Mouse (Mus musculus): Measurements from ENCODE around the gene Sde2. TPM values are rescaled to one million over a fixed set of nuclear protein-coding genes. Genes with fewer than 3 reads are reported as not detected.

The Sde2 gene
- 41.6 and 47.0 TPM in 2 replicates for polyA plus RNA-seq (2016; fragmentation: Nextera tagmentation; extraction: Ambion mirVana)

DNA sequence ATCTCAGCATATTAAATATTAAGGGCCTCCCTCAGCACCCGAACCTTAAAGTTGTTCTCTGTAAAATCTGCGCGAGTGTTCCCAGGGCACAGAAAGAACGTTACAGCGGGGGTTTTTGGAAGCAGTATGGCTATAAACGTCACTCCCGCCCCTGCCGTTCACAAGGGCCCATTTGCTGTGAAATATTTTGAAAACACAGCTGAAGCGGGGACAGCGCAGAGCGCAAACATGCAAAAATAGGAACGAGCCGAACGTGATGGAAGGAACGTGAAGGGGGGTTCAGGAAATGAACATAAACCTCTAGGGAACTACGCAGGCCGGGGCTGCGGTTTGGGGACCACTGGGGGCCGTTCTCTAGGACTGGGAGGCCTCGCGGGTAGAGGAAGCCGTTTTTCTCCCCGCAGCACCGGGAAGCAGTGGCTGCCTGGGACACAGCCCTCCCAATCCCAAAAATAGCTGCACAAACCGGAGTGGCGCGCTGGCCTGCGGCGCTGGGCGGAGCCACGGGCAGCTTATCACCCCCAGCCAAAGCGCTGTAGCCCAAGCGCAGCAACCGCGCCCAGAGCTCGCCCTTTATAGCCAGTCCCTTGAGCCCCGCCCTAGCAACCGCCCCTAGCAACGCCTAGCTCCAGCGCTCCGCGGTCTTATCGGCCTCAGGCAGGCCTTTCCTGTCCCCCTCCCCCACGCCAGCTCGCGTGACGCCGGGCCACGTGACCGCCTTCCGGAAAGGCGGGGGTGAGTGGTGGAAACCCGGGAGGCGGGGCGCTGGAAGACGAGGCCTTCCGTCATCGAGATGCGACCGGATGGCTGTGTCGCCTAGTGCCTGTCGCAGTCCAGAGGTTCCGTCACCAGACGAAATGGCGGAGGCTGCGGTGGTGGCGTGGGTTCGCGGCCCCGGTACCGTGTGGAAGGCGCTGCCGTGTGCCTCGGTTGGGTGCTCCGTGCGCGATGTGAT lies at the start of gene Sde2:
TSS of gene Sde2 (plus strand) at position 812 of the 955 bp plus-strand sequence.
- H3K9me3 ChIP-seq: no peaks in the 10 kb centered on the region
- peak; percentile 98 for ATAC-seq (ENCODE audit: insufficient number of reproducible peaks, insufficient read depth, low FRiP score, low TSS enrichment)

DNA sequence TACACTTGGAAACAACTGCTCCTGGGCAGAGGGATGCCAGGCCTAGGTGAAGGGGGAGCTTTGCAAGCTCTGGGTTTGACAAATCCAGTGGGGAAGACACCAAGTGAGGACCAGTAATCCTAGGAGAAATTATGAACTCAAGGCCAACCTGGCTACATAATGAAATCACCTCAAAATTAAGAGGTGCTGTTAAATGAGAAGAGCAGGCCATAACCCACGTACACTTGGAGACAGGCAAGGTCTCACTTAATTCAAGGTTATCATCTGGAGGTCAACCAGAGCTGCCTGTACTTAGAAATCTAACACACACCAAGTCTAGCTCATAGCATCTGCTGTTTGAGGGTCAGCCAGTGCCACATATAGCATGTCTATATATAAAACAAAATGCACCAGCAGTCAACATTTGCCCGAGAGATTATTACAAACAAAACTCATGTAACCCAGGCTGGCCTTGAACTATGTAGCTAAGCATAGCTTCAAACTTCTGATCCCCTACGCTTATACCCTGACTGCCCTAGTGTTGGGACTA lies 49.4 kb upstream of the Sde2 start:
- Histone ChIP-seq H3K4me3 (no peak overlapping the region), H3K4me2 (replicated peaks) (no peak overlapping the region), H3K27ac (no peak overlapping the region), H3K9me3 (no peaks in the 10 kb centered on the region), H3K9ac (no peak overlapping the region), H3K27me3 (no peaks in the 10 kb centered on the region), H3K36me3 (peaks cover 63% of the 10 kb centered on the region), H3K4me1 (no peaks in the 10 kb centered on the region)
- 76% methylated on average over 3 of the region's 3 CpGs for WGBS
- no peak for ATAC-seq (ENCODE audit: insufficient number of reproducible peaks, insufficient read depth, low FRiP score, low TSS enrichment)

More for the DNA sequence above, at the start of gene Sde2:
- H3K9ac ChIP-seq: peak within 1 kb of the TSS; percentile 77
- H3K27ac ChIP-seq: peak within 1 kb of the TSS; percentile 98
- H3K4me3 ChIP-seq: peak within 1 kb of the TSS; percentile 66
- H3K27me3 ChIP-seq: no peaks in the 10 kb centered on the region
- H3K4me2 ChIP-seq (replicated peaks): peak within 1 kb of the TSS; percentile 77
- WGBS: under 1% methylated on average over 77 of the region's 77 CpGs
- H3K36me3 ChIP-seq: peaks cover 2% of the 10 kb centered on the region; the same call in 1 of the 2 replicates
- peaks cover 25% of the 10 kb centered on the region for H3K4me1 ChIP-seq

- 87% methylated on average over 6 of the region's 6 CpGs for WGBS
These were observed 47.0 kb upstream of the Sde2 start for GRCm38 (mm10) chr1:180803881-180804280.

DNA sequence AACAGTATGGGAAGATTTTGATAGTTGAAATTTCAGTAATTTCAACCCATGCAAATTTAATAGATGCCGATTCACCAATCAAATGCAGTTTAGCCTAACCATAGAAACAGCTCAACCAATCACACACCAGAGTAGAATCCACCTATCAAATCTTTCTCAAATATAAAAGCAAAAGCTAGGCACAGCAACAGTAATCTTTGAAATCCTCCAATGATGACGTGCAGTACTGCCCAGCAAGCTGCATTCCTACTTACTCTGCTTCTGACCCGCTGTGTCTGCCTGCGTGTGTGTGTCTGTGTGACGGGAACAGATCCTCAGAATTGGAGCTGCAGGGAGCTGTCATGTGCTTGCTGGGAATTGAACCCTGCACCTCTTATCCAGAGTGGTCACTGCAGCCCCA lies 42.1 kb upstream of the Sde2 start:
- Histone ChIP-seq H3K4me3 (no peak overlapping the region), H3K4me1 (peaks cover 15% of the 10 kb centered on the region), H3K4me2 (replicated peaks) (no peak overlapping the region), H3K9ac (no peak overlapping the region), H3K27me3 (no peaks in the 10 kb centered on the region), H3K9me3 (no peaks in the 10 kb centered on the region), H3K27ac (no peak overlapping the region), H3K36me3 (peaks cover 64% of the 10 kb centered on the region)
- 83% methylated on average over 5 of the region's 5 CpGs for whole genome bisulfite sequencing
- ATAC-seq (ENCODE audit: insufficient number of reproducible peaks, insufficient read depth, low FRiP score, low TSS enrichment): no peak

More at GRCm38 (mm10) chr1:180803881-180804280, 47.0 kb upstream of the Sde2 start:
- H3K36me3 ChIP-seq: peaks cover 80% of the 10 kb centered on the region
- H3K9ac ChIP-seq: no peak overlapping the region
- H3K4me3 ChIP-seq: no peak overlapping the region
- no peak overlapping the region for H3K27ac ChIP-seq
- no peak overlapping the region for H3K4me2 ChIP-seq (replicated peaks)
- H3K4me1 ChIP-seq: peaks cover 1% of the 10 kb centered on the region; the same call in 1 of the 2 replicates
- H3K27me3 ChIP-seq: no peaks in the 10 kb centered on the region
- H3K9me3 ChIP-seq: no peaks in the 10 kb centered on the region
- no peak for ATAC-seq (ENCODE audit: insufficient number of reproducible peaks, insufficient read depth, low FRiP score, low TSS enrichment)

GRCm38 (mm10) chr1:180810976-180811375 lies 40.0 kb upstream of the Sde2 start:
- ATAC-seq (ENCODE audit: insufficient number of reproducible peaks, insufficient read depth, low FRiP score, low TSS enrichment): no peak

DNA sequence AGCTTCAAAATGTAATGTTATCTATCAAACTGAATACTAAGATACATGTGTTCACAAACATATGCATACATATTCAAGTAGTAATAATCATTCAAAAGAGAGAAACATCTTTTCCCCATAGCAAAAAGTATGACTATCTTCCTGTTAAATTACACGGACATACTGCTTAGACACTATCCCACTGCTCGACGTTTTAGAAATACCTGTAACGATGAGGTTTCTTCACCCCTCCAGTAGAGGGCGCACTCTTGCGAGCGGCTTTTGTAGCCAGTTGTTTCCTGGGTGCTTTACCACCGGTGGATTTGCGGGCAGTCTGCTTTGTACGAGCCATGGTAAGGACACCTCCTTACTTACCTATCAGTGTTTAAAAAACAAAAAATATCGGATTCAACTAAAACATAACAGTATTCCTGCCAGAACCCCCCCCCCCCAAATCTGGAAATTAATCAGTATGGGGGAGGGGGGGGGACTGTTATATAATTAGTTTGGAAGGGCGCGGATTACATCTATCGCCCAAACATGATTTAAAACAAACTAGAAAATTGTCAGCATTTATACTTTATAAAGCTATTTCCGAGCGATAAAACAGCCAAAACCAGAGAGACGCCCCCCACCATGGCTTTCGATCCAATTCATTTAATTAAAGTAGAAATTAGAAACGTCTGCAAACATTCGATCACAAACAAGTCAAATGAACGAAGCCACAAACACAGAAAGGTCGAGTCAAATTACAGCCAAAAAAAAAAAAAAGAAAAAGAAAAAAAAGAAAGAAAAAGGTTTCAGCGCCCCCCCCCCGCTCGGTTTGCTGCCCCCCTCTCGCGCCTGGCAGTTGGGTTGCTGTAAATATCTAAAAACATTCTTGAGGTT lies 39.1 kb upstream of the Sde2 start:
- Histone ChIP-seq H3K4me3 (peak overlapping the region; percentile 88), H3K4me1 (peaks cover 26% of the 10 kb centered on the region), H3K27ac (peak overlapping the region; percentile 100), H3K36me3 (peaks cover 34% of the 10 kb centered on the region), H3K27me3 (no peaks in the 10 kb centered on the region), H3K4me2 (replicated peaks) (peak overlapping the region; percentile 53), H3K9ac (peak overlapping the region; percentile 98), H3K9me3 (no peaks in the 10 kb centered on the region)
- no peak for ATAC-seq (ENCODE audit: insufficient number of reproducible peaks, insufficient read depth, low FRiP score, low TSS enrichment)
- 4% methylated on average over 27 of the region's 27 CpGs for WGBS

More at GRCm38 (mm10) chr1:180810976-180811375, 40.0 kb upstream of the Sde2 start:
- H3K9ac ChIP-seq: no peak overlapping the region; the same call in 1 of the 2 replicates
- WGBS: 70% methylated on average over 7 of the region's 7 CpGs
- peaks cover 26% of the 10 kb centered on the region for H3K4me1 ChIP-seq
- H3K9me3 ChIP-seq: no peaks in the 10 kb centered on the region
- peak overlapping the region; percentile 88 for H3K4me3 ChIP-seq
- peak overlapping the region; percentile 53 for H3K4me2 ChIP-seq (replicated peaks)
- H3K27ac ChIP-seq: no peak overlapping the region
- peaks cover 42% of the 10 kb centered on the region for H3K36me3 ChIP-seq
- no peaks in the 10 kb centered on the region for H3K27me3 ChIP-seq

GRCm38 (mm10) chr1:180812463-180813408 lies 38.2 kb upstream of the Sde2 start:
- H3K4me2 ChIP-seq (replicated peaks): peak overlapping the region; percentile 53; the same call in 1 of the 2 replicates
- no peak for ATAC-seq (ENCODE audit: insufficient number of reproducible peaks, insufficient read depth, low FRiP score, low TSS enrichment)

GRCm38 (mm10) chr1:180813409-180813884 lies 37.5 kb upstream of the Sde2 start:
- H3K4me3 ChIP-seq: peak overlapping the region; percentile 88
- ATAC-seq (ENCODE audit: insufficient number of reproducible peaks, insufficient read depth, low FRiP score, low TSS enrichment): peak; percentile 95
- peak overlapping the region; percentile 98 for H3K9ac ChIP-seq
- no peaks in the 10 kb centered on the region for H3K9me3 ChIP-seq
- H3K4me1 ChIP-seq: peaks cover 26% of the 10 kb centered on the region
- H3K4me2 ChIP-seq (replicated peaks): peak overlapping the region; percentile 72
- peak overlapping the region; percentile 100 for H3K27ac ChIP-seq
- no peaks in the 10 kb centered on the region for H3K27me3 ChIP-seq
- under 1% methylated on average over 40 of the region's 65 CpGs for WGBS
- peaks cover 19% of the 10 kb centered on the region for H3K36me3 ChIP-seq

More at GRCm38 (mm10) chr1:180812463-180813408, 38.2 kb upstream of the Sde2 start:
- Histone ChIP-seq H3K36me3 (peaks cover 25% of the 10 kb centered on the region), H3K4me1 (peaks cover 26% of the 10 kb centered on the region), H3K9ac (peak overlapping the region; percentile 98), H3K27me3 (no peaks in the 10 kb centered on the region), H3K4me3 (peak overlapping the region; percentile 88), H3K27ac (peak overlapping the region; percentile 100), H3K9me3 (no peaks in the 10 kb centered on the region)
- WGBS: under 1% methylated on average over 71 of the region's 71 CpGs

DNA sequence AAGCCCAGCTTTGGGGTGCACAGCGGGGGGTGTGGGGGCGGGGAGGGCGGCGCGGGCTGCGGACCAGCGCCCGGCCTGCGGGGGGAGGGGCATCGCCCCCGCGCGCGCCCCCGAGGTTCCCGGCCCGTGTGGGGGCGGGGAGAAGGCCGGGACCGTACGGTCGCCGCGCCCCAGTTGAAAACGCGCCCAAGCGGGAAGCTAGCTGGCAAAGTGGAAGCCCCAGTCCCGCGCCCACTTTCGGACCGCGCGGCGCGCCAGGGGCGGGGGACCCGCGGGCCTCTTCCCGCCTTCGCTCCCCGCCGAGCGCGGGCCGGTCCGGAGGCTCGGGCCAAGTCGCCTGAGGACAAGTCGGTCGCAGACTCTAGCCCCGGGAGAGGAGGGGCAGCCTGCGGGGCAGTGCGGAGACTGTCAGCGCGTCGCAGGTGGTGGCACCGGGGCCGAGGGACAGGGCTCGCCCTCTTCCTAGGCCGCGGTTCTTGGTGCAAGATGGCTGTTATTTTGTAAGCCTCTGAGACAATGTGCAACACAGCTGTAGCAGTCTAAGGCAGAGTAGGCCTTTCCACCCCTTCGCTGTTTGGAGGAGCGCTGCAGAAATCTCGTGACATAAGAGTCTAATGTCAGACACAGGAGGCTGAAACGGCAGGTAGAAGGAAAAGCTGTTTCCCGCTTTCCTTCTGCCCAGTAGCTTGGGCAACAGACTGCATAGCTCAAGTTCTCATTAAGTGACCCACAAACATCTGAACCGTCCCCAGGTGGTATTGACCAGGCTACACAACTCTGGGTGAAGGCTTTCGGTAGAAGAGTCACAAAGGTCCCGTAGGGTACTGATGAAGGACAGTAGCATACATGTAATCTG lies 36.8 kb upstream of the Sde2 start, which contains the start of gene H3f3a:
TSS of gene H3f3a (minus strand) at position 59 of the 856 bp plus-strand sequence.
- peaks cover 15% of the 10 kb centered on the region for H3K36me3 ChIP-seq
- peak within 1 kb of the TSS; percentile 98 for H3K9ac ChIP-seq
- peak within 1 kb of the TSS; percentile 88 for H3K4me3 ChIP-seq
- H3K9me3 ChIP-seq: no peaks in the 10 kb centered on the region
- H3K27ac ChIP-seq: peak within 1 kb of the TSS; percentile 100
- no peaks in the 10 kb centered on the region for H3K27me3 ChIP-seq
- peaks cover 22% of the 10 kb centered on the region for H3K4me1 ChIP-seq
- peak; percentile 62 for ATAC-seq (ENCODE audit: insufficient number of reproducible peaks, insufficient read depth, low FRiP score, low TSS enrichment)
- peak within 1 kb of the TSS; percentile 72 for H3K4me2 ChIP-seq (replicated peaks)
- 2% methylated on average over 58 of the region's 69 CpGs for WGBS
